Mouse (Mus musculus) heart, embryonic 13.5 days (tissue): ENCODE data around the gene AB124611. TPM values are rescaled to one million over a fixed set of nuclear protein-coding genes. Genes with fewer than 3 reads are reported as not detected.
"Not testable (repeated sequence)": the region's sequence is repeated elsewhere in the genome, so short reads cannot be mapped to it uniquely, and the experiment has no call there.

Experiments
- ATAC-seq: fragments of 200-750 bp; cut with Nextera tagmentation; 2 replicates; pipeline ENCODE4 v1.8.0; 2017; ENCODE audit warnings: moderate TSS enrichment; ENCODE audit not compliant: insufficient number of reproducible peaks, low FRiP score, low TSS enrichment; ENCODE audit errors: extremely low read depth
- H3K27ac ChIP-seq: fragments of 300-500 bp; sonication (generic); replicated peaks from 2 replicates; pipeline ENCODE4 v1.5.1; 2015; ENCODE audit warnings: moderate library complexity, mild to moderate bottlenecking, inconsistent platforms
- H3K27me3 ChIP-seq: fragments of 300-500 bp; sonication (generic); replicated peaks from 2 replicates; pipeline ENCODE4 v1.6.1; 2015; ENCODE audit warnings: mild to moderate bottlenecking, inconsistent platforms
- H3K36me3 ChIP-seq: fragments of 300-500 bp; sonication (generic); 2 replicates; pipeline ENCODE4 v1.6.1; 2015; ENCODE audit warnings: mild to moderate bottlenecking, inconsistent platforms
- H3K4me1 ChIP-seq: fragments of 300-500 bp; sonication (generic); 2 replicates; pipeline ENCODE4 v1.6.1; 2015; ENCODE audit warnings: inconsistent platforms
- H3K4me2 ChIP-seq: fragments of 300-500 bp; sonication (generic); 2 replicates; pipeline ENCODE4 v1.6.1; 2015; ENCODE audit warnings: inconsistent platforms, mild to moderate bottlenecking, moderate library complexity
- H3K4me3 ChIP-seq: fragments of 300-500 bp; sonication (generic); 2 replicates; pipeline ENCODE4 v1.5.1; 2015; ENCODE audit warnings: moderate library complexity, mild to moderate bottlenecking, inconsistent platforms
- H3K9ac ChIP-seq: fragments of 300-500 bp; sonication (generic); 2 replicates; pipeline ENCODE4 v1.6.1; 2015; ENCODE audit warnings: inconsistent platforms, mild to moderate bottlenecking, moderate library complexity
- H3K9me3 ChIP-seq: fragments of 300-500 bp; sonication (generic); 2 replicates; pipeline ENCODE4 v1.6.1; 2016; ENCODE audit warnings: inconsistent platforms
- WGBS: fragments of 180-500 bp; shearing (Covaris S2); methylation state at CpG from one replicate; pipeline ENCODE4 v1.1.7; 2015; ENCODE audit warnings: mixed read lengths; 5-methylcytosine and 5-hydroxymethylcytosine counted together
- microRNA-seq: library from miRNA; unstranded; fragments of <30 nt; microRNA quantifications from one replicate; pipeline ENCODE4, GENCODE M21; 2016
- polyA plus RNA-seq: library from polyadenylated mRNA; unstranded; fragments of >200 nt; fragmentation: Nextera tagmentation; extraction: Ambion mirVana; gene quantifications from 2 replicates; pipeline ENCODE4 v1.2.1, GENCODE M21; 2015

The AB124611 gene
- polyA plus RNA-seq, 1 experiment from 2014 or later = 2.1 TPM

DNA sequence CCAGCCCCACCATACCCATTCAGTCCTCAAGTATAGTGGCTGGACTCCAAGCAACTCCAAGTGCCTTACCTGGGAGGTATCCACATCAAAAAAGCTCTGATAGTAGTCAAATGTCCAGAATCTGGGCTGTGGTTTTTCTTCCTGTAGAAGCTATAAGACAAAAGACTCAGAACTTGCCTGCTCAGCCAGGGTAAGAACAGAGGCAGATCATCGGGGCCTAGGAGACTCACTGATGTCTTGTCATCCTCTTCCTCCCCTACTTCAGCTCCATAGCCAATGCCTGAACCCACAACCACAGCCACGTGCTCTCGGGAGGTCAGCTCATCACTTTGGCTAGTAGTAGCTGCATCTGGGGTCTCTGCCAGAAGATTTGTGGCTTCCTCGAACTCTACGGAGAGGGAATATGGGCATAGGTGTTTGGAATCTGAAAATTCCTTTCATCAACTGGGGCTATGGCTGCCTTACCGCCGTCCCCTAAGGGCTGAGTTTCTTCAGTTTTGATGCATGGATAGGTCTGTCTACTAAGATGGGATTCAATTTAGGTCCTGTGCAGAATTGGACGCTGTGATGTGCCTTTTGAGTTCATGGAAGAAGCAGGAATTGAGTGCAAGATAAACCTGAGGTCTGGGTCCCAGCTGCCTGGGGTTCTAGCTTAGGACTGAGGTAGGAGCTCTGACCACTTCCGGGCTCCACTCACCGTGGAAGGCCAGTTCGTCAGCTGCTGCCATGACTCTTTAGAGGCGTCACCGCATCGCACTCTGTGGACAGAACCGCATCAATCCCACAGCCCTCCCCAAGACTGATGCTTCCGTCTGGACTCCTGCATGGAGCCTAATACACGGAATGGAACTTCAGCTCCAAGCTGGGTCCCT is 66.1 kb downstream of the AB124611 start:
- H3K4me3 ChIP-seq = peak overlapping the region; percentile 96
- no peaks in the 10 kb centered on the region for H3K27me3 ChIP-seq
- H3K9ac ChIP-seq = peak overlapping the region; percentile 91
- peak overlapping the region; percentile 46; the same call in 1 of the 2 replicates for H3K27ac ChIP-seq
- ATAC-seq = peak; percentile 33
- peaks cover 69% of the 10 kb centered on the region for H3K36me3 ChIP-seq
- 19% methylated on average over 17 of the region's 17 CpGs for WGBS
- peak overlapping the region; percentile 99 for H3K4me2 ChIP-seq
- no peaks in the 10 kb centered on the region for H3K9me3 ChIP-seq
- H3K4me1 ChIP-seq = peaks cover 28% of the 10 kb centered on the region

DNA sequence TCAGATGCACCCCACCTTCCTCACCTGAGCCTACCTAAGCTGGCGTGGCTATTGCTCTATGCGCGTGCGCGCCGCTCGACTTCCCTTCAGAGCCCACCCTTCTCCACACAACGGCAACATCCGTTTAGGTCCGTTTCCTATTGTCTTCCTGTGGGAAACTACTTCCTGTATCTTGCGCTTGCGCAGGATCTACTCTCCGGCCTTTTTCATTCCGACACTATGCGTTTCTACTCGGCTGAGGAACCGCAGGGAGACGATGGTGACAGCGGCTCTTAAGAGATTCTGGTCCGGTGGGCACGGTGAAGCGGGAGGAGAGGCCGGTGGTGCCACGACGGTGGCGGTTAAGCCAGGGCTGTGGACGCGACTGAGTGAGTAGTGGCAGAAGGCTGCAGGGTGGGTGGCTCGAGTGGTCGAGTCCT is 66.7 kb downstream of the AB124611 start, which contains the start of the genes Timm29 and Yipf2:
Gene Timm29, plus strand, starts transcription at position 20 of the 419 bp plus-strand sequence.
Gene Yipf2, minus strand, starts transcription at position 126 of the 419 bp plus-strand sequence.
- peak; percentile 71 for ATAC-seq

DNA sequence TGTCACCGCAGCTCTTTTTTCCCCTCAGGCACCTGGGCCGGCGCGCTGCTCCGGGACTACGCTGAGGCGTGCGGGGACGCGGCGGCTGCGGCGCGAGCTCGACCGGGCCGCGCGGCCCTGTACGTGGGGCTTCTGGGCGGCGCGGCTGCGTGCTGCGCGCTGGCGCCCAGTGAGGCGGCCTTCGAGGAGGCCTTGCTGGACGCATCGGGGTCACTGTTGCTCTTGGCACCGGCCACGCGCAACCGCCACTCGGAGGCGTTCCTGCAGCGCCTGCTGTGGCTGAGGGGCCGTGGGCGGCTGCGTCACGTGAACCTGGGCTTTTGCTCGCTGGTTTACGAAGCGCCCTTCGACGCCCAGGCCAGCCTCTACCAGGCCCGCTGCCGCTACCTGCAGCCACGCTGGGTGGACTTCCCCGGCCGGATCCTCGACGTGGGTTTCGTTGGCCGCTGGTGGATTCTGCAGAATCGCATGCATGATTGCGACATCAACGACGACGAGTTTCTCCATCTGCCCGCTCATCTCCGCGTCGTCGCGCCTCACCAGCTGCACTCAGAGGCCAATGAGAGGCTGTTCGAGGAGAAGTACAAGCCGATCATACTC is 67.2 kb downstream of the AB124611 start:
- H3K36me3 ChIP-seq = peaks cover 58% of the 10 kb centered on the region
- peak overlapping the region; percentile 85 for H3K27ac ChIP-seq
- peak overlapping the region; percentile 99 for H3K4me2 ChIP-seq
- H3K27me3 ChIP-seq = no peaks in the 10 kb centered on the region
- H3K9me3 ChIP-seq = no peaks in the 10 kb centered on the region
- H3K4me1 ChIP-seq = peaks cover 28% of the 10 kb centered on the region
- H3K4me3 ChIP-seq = peak overlapping the region; percentile 96
- peak overlapping the region; percentile 91 for H3K9ac ChIP-seq
- WGBS = 2% methylated on average over 68 of the region's 69 CpGs
- 0 out of 2 replicates have a peak, but pooled peaks have one; percentile 9 for ATAC-seq

More for the DNA sequence above, 66.7 kb downstream of the AB124611 start, which contains the start of the genes Timm29 and Yipf2:
- 0% methylated on average over 30 of the region's 30 CpGs for WGBS
- H3K9me3 ChIP-seq = no peaks in the 10 kb centered on the region
- H3K4me1 ChIP-seq = peaks cover 28% of the 10 kb centered on the region
- peaks cover 63% of the 10 kb centered on the region for H3K36me3 ChIP-seq
- H3K27ac ChIP-seq = peak within 1 kb of the TSS; percentile 85
- peak within 1 kb of the TSS; percentile 91 for H3K9ac ChIP-seq
- peak within 1 kb of the TSS; percentile 99 for H3K4me2 ChIP-seq
- H3K27me3 ChIP-seq = no peaks in the 10 kb centered on the region
- H3K4me3 ChIP-seq = peak within 1 kb of the TSS; percentile 96

DNA sequence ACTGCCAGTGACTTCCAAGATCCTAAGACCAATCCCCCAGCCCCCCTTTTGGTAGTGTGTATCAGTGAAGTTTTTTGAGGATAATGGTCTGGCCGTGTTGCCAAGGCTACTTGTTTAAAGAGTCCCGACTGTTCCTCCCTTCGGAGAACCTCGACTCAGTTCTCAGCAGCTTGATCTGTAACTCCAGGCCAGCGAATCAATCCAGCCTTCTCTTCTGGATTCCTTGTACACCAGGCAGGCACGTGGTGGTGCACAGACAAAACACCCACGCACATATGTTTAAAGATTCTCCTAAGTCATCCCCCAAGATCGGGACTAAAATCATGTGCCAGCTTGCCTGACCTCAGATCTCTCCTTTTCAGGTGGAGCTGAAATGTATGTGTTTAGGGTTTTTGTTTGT is 68.4 kb downstream of the AB124611 start:
- 84% methylated on average over 8 of the region's 8 CpGs for WGBS
- not testable (repeated sequence) for H3K27me3 ChIP-seq, H3K9me3 ChIP-seq, ATAC-seq, H3K27ac ChIP-seq
- Histone ChIP-seq H3K36me3 (peaks cover 46% of the 10 kb centered on the region), H3K4me1 (peaks cover 28% of the 10 kb centered on the region), H3K4me3 (peak overlapping the region; percentile 96), H3K9ac (peak overlapping the region; percentile 91), H3K4me2 (peak overlapping the region; percentile 99)

DNA sequence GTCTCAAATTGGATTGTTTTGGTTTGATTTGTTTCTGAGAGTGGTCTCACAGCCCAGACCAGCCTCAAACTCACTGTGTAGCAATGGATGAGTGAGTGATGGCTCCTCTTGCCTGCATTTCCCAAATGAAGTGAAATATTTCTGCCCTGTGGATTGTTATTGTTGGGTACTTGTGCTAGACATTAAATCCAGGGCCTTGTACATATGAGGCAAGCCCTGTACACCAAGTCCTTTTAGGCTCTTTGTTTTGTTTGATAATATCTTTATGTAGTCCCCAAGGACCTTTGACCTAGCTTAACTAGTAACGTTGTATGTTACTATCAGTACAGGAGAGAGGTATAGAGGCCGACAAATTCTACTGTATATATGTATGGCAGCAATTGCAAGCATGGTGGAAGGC is 68.9 kb downstream of the AB124611 start:
- ATAC-seq = no peak
- Histone ChIP-seq H3K4me2 (no peak overlapping the region), H3K9ac (0 out of 2 replicates have a peak overlapping the region, but pooled peaks have one; percentile 8), H3K36me3 (peaks cover 41% of the 10 kb centered on the region), H3K4me3 (no peak overlapping the region), H3K27ac (no peak overlapping the region), H3K27me3 (no peaks in the 10 kb centered on the region), H3K9me3 (no peaks in the 10 kb centered on the region), H3K4me1 (peaks cover 28% of the 10 kb centered on the region)
- WGBS = 76% methylated on average over 2 of the region's 2 CpGs

Small RNAs within 50 kb of the gene (microRNA-seq; reads per million reads assigned to microRNA genes)
- gene Mir199a-1 = 2.2 reads per million, percentile 5 among the genes with 10 or more reads in this experiment

Other genes with a start within 250 kb of the AB124611 start
- 12.7 and 13.2 TPM in 2 replicates for gene Kri1, start 238.2 kb upstream of the AB124611 start, polyA plus RNA-seq
- gene Cdkn2d, start 234.8 kb upstream of the AB124611 start, polyA plus RNA-seq = 80.4 and 101 TPM in 2 replicates
- 1.7 and 2.1 TPM in 2 replicates for gene Ap1m2, start 213.8 kb upstream of the AB124611 start, polyA plus RNA-seq
- gene Slc44a2, start 205.5 kb upstream of the AB124611 start, polyA plus RNA-seq = 56.9 and 60.3 TPM in 2 replicates
- 115 and 120 TPM in 2 replicates for gene Ilf3, start 158.3 kb upstream of the AB124611 start, polyA plus RNA-seq
- gene Qtrt1, start 114.3 kb upstream of the AB124611 start, polyA plus RNA-seq = 27.6 and 28.6 TPM in 2 replicates
- 66.8 and 67.6 TPM in 2 replicates for gene Dnm2, start 101.3 kb upstream of the AB124611 start, polyA plus RNA-seq
- 88.9 and 103 TPM in 2 replicates for gene Tmed1, start 15.9 kb upstream of the AB124611 start, polyA plus RNA-seq
- 25.9 and 27.9 TPM in 2 replicates for gene Carm1, start 20.7 kb downstream of the AB124611 start, polyA plus RNA-seq
- 23.1 and 25.2 TPM in 2 replicates for gene Timm29, start 66.5 kb downstream of the AB124611 start, polyA plus RNA-seq
- 15.2 and 16.6 TPM in 2 replicates for gene Yipf2, start 66.7 kb downstream of the AB124611 start, polyA plus RNA-seq
- gene Smarca4, start 90.0 kb downstream of the AB124611 start, polyA plus RNA-seq = 56.1 and 57.9 TPM in 2 replicates
- 18.9 and 20.4 TPM in 2 replicates for gene Ldlr, start 197.3 kb downstream of the AB124611 start, polyA plus RNA-seq
- 84.8 and 96.7 TPM in 2 replicates for gene Spc24, start 234.1 kb downstream of the AB124611 start, polyA plus RNA-seq